Mouse (Mus musculus): Measurements from ENCODE around the gene Gm11168. TPM values are rescaled to one million over a fixed set of nuclear protein-coding genes. Genes with fewer than 3 reads are reported as not detected.

The Gm11168 gene
- total and polyA plus RNA-seq, 3 experiments, result not detected

Other genes starting within 250 kb of the Gm11168 start
- gene Gm10722, start 2.4 kb upstream of the Gm11168 start, total RNA-seq (2012; rRNA removed), result not detected in 2 replicates
- gene Gm10722, start 2.4 kb upstream of the Gm11168 start, total RNA-seq (2014; rRNA removed), result not detected in 2 replicates
- not detected in 2 replicates for gene Gm10722, start 2.4 kb upstream of the Gm11168 start, polyA plus RNA-seq (2012; ENCODE audit: insufficient read length, low read depth)
- 0.21 TPM in 1 of 2 replicates, not detected in the other for gene Gm10721, start 9.8 kb downstream of the Gm11168 start, total RNA-seq (2012; rRNA removed)
- gene Gm10721, start 9.8 kb downstream of the Gm11168 start, total RNA-seq (2014; rRNA removed), result not detected in 2 replicates
- not detected in 2 replicates for gene Gm10721, start 9.8 kb downstream of the Gm11168 start, polyA plus RNA-seq (2012; ENCODE audit: insufficient read length, low read depth)
- not detected in 2 replicates for gene Gm10720, start 12.3 kb downstream of the Gm11168 start, total RNA-seq (2012; rRNA removed)
- gene Gm10720, start 12.3 kb downstream of the Gm11168 start, total RNA-seq (2014; rRNA removed), result not detected in 2 replicates
- gene Gm10720, start 12.3 kb downstream of the Gm11168 start, polyA plus RNA-seq (2012; ENCODE audit: insufficient read length, low read depth), result not detected in 2 replicates
- 0.55 and 1.1 TPM in 2 replicates for gene Gm10719, start 14.1 kb downstream of the Gm11168 start, total RNA-seq (2012; rRNA removed)
- gene Gm10719, start 14.1 kb downstream of the Gm11168 start, total RNA-seq (2014; rRNA removed), result not detected in 2 replicates
- 1.8 TPM in 1 of 2 replicates, not detected in the other for gene Gm10719, start 14.1 kb downstream of the Gm11168 start, polyA plus RNA-seq (2012; ENCODE audit: insufficient read length, low read depth)
- 0.38 and 0.47 TPM in 2 replicates for gene Gm10718, start 20.2 kb downstream of the Gm11168 start, total RNA-seq (2012; rRNA removed)
- not detected in 2 replicates for gene Gm10718, start 20.2 kb downstream of the Gm11168 start, total RNA-seq (2014; rRNA removed)
- not detected in 2 replicates for gene Gm10718, start 20.2 kb downstream of the Gm11168 start, polyA plus RNA-seq (2012; ENCODE audit: insufficient read length, low read depth)
- gene Gm10717, start 22.1 kb downstream of the Gm11168 start, total RNA-seq (2012; rRNA removed), result not detected in 2 replicates
- gene Gm10717, start 22.1 kb downstream of the Gm11168 start, total RNA-seq (2014; rRNA removed), result not detected in 2 replicates
- 1.3 TPM in 1 of 2 replicates, not detected in the other for gene Gm10717, start 22.1 kb downstream of the Gm11168 start, polyA plus RNA-seq (2012; ENCODE audit: insufficient read length, low read depth)
- gene Gm17535, start 31.3 kb downstream of the Gm11168 start, total RNA-seq (2012; rRNA removed), result not detected in 2 replicates
- gene Gm17535, start 31.3 kb downstream of the Gm11168 start, total RNA-seq (2014; rRNA removed), result not detected in 2 replicates
- gene Gm17535, start 31.3 kb downstream of the Gm11168 start, polyA plus RNA-seq (2012; ENCODE audit: insufficient read length, low read depth), result not detected in 2 replicates
- gene Gm10715, start 33.5 kb downstream of the Gm11168 start, total RNA-seq (2012; rRNA removed), result not detected in 2 replicates
- not detected in 2 replicates for gene Gm10715, start 33.5 kb downstream of the Gm11168 start, total RNA-seq (2014; rRNA removed)
- gene Gm10715, start 33.5 kb downstream of the Gm11168 start, polyA plus RNA-seq (2012; ENCODE audit: insufficient read length, low read depth), result not detected in 2 replicates